Mouse (Mus musculus): Measurements from ENCODE around the gene Pla2r1. TPM values are rescaled to one million over a fixed set of nuclear protein-coding genes. Genes with fewer than 3 reads are reported as not detected.

Pla2r1 gene
- polyA plus RNA-seq, 2 experiments from 2014 or later: 0.78 TPM; not detected in 1

GRCm38 (mm10) chr2:60500583-60501116, 52.5 kb downstream of the Pla2r1 start:
- ATAC-seq: no peak

GRCm38 (mm10) chr2:60479906-60480305, 73.2 kb downstream of the Pla2r1 start:
- no peak for ATAC-seq

GRCm38 (mm10) chr2:60478778-60479177, 74.3 kb downstream of the Pla2r1 start:
- ATAC-seq: no peak

DNA sequence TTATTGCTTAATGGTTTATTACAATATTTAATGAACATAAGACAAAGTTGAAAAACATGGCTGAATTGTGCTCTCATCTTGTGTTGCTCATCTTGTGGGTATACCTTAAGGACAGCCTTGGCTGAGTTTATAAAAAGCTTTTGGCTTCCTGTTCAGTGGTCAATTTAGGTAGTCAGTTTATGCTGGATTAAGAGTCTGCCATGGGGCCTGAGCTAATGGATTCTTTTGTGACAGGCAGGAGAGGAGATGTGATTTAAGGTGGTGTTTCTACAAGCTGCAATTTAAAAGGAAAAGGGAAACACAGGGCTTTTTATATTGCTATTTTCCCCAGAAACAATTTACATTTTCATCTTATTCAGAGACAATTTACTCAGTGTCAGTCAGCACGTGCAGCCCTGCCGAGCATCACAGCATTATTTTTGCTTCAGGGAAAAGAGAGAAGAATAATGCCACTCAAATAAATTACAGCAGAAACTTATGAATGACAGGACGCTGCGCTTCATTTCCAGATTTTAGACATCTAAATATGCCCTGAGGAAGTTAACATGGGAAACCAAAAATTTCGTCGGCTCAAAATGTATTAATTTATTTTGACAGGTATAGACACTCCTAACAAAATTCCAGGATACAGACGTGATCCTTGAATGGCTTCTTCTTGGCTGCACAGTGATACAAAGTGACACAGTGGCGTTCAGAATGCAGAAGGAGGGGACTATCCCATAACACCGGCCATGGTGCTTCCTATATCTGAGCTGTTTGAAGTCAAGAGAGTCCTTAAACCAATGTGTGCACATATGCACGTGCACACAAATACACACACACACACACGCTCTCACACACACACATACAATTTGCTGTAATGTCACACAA, 84.0 kb downstream of the Pla2r1 start:
- ATAC-seq: no peak

GRCm38 (mm10) chr2:60452376-60452775, 100.7 kb downstream of the Pla2r1 start:
- ATAC-seq: no peak

DNA sequence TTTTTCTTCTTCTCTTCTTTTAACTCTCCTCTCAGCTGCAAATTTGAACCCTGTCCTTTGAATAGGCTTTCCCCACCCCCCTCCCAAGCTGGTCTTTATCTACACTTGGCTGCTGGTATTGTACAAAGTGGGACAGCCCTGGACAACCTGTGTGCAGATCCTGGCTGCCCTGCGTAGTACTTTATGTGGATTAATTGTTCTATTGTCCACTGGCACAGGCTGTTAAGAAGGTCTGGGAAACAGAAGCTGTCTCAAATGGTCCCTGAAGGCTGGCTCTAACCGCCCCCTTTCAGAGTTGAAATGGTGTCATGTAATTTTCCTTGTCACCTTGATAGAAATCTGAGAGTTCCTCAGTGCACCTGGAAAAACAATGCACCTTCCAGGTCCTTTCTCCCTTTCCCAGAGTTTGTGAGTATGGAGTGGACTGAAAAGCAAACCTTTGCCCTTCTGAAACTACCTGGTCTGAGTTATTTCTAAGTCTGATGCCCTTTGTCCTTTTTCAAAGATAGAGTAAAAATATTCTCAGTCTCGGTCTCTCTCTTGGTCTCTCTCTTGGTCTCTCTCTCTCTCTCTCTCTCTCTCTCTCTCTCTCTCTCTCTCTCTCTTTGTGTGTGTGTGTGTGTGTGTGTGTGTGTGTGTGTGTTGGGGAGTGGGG, 101.9 kb downstream of the Pla2r1 start:
- no peak for ATAC-seq

DNA sequence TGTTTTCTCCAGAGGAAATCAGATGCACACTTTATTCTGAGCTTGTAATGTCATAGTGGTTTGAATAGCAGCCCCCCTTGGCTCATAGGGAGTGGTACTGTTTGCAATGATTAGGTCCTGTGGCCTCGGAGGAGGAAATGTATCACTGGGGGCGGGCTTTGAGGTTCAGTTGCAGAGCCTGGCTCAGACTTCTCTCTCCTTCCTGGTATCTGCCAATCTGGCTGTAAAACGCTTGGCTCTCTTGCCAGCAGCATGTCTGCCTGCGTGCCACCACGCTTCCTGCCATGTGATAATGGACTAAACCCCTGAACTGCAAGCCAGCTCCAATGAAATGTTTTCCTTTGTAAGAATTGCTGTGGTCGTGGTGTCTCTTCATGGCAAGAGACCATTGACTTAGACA, 103.4 kb downstream of the Pla2r1 start:
- no peak for ATAC-seq

DNA sequence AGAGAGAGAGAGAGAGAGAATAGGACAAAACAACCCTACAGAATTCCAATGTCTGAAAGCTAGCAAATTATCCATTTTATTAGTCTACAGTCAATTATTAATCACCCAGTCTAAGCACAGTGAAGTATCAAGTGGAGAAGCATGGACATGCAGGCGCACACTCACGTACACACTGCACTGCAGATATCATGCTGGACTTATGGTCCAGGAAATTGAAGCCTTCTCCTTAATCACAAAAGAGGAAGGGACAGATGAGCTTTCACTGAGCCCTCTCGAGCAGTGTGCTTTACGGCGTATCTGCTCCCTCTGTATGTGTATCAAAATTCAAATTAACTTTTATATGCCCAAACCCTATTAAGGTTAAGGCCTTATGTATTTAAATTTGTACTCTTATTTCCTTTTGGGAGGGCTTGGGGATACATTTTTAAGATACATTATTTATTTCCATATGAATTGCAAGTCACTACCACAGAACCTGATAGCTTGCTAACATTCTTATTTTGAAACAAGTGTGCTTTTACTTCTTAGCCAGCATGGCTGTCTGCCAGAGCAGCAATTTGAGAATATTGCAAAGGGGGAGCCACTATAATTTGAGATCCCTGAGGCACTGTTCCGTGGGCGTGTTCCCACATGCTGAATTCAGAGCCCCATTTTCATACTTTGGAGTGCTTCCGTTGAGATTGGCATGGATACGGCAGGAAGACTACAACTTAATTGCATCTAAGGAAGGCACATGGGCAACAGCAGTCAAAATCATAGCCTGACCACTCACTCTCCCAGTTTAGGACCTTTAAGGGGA, 108.2 kb downstream of the Pla2r1 start:
- ATAC-seq: no peak

DNA sequence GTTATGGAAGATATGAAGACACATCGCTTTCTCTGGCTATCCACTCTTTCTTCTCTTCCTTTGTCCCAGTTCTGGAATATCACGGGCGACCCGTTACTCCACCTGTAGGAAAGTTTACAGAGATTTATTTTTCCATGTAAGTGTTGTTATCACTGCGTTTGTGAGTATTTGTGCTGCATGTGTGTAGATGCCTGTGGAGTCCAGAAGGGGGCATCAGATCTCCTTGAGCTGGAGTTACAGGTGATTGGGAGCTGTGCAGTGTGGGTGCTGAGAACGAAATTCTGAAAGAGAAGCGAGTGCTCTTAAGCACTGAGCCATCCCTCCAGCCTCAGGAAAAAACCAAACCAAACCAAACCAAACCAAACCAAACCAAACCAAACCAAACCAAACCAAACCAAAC, 109.8 kb downstream of the Pla2r1 start:
- ATAC-seq: no peak

GRCm38 (mm10) chr2:60441875-60442274, 111.2 kb downstream of the Pla2r1 start:
- ATAC-seq: no peak

DNA sequence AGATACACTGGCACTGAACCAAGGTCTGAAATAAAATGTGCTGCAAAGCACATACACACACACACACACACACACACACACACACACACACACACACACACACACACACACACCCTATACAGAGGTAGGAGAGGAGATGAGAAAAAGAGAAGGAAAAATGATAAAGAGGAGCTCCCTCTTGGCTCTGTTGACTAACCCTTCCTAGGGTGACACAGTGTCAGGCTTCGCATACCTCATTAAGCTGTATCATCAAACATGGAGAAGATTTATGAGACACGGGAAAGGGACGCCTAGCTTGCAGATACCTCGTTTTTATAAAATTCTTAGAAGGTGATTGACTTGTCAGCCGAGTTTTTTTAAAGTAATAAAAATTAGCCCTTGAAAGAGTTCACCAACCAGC, 116.3 kb downstream of the Pla2r1 start:
- no peak for ATAC-seq

- no peak for ATAC-seq
Observed at GRCm38 (mm10) chr2:60430315-60431021, 122.6 kb downstream of the Pla2r1 start.

DNA sequence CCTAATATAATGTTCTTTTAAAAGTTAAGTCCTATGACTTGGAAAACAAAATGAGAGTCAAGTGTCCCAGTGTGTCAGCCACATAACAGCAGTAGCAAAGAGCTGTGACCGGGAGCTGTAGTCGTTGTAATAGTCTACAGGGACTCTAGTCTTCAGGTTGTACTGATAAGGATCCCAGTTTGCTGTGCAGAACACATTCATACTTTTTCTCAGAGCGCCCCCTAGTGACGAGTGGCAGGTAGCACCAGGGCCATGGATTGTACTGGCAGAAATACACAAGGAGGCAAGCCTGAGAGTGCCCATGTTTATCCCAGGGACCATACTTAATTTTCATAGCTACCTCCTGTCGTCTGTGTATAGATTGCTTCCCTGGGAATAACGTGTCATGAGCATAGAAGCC, 135.0 kb downstream of the Pla2r1 start:
- peak; percentile 80 for ATAC-seq

- ATAC-seq: no peak
Observed at GRCm38 (mm10) chr2:60414334-60414733, 138.8 kb downstream of the Pla2r1 start.

- no peak for ATAC-seq
Observed at GRCm38 (mm10) chr2:60413006-60413650, 140.0 kb downstream of the Pla2r1 start.

DNA sequence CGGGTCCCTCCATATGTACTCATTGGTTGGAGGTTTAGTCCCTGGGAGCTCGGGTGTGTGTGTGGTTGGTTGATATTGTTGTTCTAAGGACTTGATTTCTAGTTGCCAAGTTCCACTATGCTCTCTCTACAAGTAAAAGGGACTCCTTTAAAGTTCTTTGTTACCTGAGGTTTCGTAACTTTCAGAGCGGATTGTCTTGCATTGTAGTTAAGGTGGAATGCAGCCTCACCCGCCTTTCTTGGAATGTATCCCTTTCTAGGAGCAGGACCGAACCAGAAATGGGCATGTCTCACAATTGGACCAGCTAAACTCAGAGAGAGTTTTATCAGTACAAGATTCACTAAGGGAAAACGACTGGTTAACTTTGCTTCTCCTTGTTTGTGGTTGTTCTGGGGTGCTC, 141.9 kb downstream of the Pla2r1 start:
- ATAC-seq: no peak

GRCm38 (mm10) chr2:60409989-60410763, 142.9 kb downstream of the Pla2r1 start:
- no peak for ATAC-seq

- no peak for ATAC-seq
Observed at GRCm38 (mm10) chr2:60409194-60409593, 143.9 kb downstream of the Pla2r1 start.

- no peak for ATAC-seq
Observed at GRCm38 (mm10) chr2:60407387-60407786, 145.7 kb downstream of the Pla2r1 start.

- ATAC-seq: no peak
Observed at GRCm38 (mm10) chr2:60405431-60405830, 147.7 kb downstream of the Pla2r1 start.

DNA sequence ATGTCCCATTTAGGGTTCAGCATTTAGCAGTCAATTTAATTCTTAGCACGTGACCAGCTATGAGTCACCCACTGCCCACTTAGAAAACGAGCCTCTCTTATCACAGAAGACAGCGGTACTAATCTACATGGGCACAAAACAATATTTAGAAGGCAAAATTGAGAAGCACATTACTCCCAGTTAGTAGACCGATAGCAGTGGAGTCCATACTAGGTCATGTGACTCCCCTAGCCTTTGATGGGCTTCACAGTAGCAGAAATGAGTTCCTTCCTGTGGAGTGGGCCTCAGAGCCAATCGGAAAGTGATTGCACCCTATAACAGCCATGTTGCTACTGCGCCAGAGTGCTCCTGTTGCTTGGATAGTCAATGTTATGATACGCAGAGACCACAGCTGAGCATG, 148.3 kb downstream of the Pla2r1 start:
- no peak for ATAC-seq
